Mouse (Mus musculus): ENCODE measurements around the gene Cep164.
"Not testable (repeated sequence)": the region's sequence is repeated elsewhere in the genome, so short reads cannot be mapped to it uniquely, and the experiment has no call there.

Cep164 gene

DNA sequence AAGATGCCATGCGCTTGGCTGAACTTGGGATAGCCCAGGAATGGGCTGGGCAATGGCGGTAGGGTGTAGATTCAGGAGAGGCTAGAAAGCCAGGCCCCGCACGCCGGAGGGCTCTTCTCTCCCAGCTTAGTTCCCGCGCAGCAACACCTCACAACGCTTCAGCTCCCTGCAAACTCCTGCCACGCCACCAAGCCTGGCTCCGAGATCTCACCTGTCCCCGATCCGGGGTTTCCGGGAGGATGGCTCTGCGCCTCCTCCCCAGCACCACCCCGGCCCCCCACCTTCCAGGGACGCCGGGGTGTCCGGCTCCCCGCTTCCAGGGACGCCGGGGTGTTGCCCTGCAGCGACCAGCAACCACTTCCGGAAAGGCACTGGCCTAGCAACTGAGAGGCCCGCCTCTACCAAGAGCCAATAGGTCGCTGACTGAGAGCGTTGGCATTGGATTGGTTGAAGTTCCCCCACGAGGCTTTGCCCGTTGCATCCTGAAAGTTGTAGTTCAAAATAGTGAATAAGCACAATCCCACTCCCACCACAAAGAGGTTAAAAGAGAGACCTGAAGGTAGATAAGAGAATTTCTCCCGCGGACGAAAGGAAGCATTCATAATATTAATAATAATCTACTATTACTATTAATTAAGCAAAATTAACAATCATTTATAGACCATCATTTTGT lies at the start of gene Cep164:
Gene Cep164, minus strand, starts transcription at position 401 of the 673 bp plus-strand sequence.
- CTCF ChIA-PET, result no interaction called here

DNA sequence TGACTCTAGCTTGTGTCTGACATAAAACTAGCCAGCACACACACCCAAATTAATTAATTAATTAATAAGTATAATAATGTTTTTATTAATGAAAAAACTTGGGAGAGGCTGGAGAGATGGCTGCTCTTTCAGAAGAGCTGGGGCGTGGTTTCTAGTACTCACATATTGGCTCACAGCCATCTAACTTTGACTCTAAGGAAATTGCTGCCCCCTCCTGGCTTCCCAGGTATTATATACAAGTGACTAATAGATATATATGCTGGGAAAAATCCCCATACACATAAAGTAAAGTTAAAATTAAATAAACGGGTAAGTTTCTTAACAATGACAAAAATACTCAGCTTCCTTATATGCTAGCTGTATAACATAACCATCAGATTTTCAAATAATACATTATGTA lies 49.4 kb upstream of the Cep164 start:
- CTCF ChIA-PET, result no interaction called here

DNA sequence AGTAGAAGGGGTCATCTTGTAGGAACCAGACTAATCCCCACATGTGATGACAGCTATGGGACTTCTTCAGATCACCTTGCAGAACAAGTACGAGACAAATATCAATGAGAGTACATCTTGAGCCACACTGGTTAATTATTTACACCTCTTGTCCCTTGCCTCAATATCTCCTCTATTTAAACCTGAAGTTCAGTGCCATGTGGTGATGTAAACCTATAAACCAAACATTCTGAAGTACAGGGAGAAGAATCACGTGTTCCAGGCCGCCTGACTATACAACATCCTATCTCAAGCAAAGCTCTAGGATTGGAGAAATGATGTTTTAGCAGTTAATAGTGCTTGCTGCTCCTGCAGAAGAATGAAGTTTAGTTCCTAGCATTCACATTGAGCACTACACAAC lies 41.8 kb upstream of the Cep164 start:
- CTCF ChIA-PET, result no interaction called here

DNA sequence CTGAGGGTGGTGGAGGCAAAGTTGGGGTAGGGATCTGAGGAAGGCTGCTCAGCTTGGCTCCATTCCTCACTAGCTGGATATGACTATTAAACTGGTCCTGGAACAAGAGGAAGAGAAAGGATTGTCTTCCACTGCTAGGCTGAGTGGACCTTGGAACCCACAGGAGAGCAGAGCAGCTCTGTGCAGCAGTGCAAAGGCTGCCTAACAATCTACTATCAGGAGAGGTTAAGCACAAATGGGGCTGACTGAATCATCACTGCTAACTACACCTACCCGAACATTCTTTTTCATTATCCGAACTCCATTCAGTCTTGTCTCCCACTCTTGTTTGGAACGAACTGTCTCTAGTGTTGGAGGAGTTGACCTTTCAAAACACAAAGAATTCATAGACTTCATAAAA lies 40.7 kb upstream of the Cep164 start:
- CTCF ChIA-PET, result no interaction called here

DNA sequence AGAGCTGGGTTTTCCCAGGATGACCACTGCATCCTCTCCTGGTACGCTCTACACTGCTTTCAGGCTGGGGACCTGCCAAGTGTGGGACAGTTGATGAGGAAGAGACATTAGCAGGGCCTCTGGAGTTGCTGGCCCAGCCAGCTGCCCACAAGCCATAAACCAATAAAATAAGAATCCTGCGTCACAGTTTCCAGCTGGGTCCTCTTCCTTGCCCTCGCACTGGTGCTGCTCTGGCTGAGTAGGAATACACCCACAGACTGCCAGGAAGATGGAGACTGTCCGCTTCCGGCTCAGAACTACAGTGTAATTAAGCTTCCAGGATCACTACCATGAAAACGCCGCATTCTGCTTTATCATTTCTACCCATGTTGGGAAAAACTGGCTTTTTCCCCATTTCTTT lies 33.3 kb upstream of the Cep164 start:
- CTCF ChIA-PET, result interaction anchor here (0.6 kb wide), 1 partner anchor 47 kb away, joined by 3 read pairs; no protein-coding TSS in a partner anchor

DNA sequence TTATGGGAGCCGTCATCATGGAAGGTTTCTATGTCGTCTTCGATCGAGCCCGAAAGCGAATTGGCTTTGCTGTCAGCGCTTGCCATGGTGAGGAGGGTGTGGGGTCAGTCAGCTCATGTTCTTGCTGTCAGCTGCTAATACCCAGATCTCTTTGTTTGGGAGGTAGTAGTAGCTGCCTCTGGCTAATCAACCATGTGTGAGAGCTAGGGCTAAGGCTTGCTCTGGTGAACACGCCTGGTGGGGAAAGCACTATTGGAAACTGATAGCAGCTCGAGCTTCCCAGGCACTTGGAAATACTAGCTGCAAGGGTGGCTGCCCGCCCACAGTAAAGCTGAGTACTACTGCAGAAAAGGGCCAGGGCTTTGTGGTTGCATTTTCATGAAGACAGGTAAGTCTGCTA lies 30.9 kb upstream of the Cep164 start:
- CTCF ChIA-PET, result no interaction called here

DNA sequence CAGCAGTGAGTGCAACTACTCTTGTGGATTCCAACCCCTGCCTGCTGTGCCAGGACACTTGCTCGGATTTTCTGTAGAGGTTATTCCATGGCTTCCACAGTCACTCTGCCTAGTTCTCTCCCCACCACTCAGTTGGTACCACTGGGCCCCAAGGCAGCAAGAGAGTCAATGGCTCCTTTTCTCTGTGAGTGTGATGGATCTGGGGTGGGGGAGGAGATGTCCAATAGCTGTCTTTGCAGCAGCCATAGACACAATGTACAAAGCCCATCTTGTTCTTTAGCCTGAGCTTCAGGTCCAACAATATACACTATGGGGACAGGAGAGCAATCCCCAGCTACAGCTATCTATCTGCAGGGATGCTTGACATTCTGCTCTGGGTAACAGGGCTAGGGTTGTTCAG lies 25.6 kb upstream of the Cep164 start:
- CTCF ChIA-PET, result no interaction called here

DNA sequence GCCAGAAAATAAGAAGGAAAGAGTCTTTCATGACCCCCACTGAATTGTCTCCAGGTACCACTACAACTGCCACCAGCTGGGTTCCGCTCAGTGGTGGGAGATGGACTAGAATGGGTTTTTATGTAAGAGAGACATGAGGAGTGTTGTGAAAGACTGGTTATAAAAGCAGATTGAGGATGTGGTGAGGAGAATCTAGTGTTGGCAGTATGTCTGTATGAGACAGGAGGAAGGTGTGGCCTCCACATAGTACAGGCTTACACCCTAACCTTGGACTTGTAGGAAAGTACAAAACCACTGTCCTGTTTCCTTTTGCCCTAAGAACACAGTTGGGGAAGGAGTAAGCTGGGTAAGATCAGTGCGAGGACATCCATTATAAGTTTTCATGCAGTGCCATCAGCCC lies 25.2 kb upstream of the Cep164 start:
- CTCF ChIA-PET, result no interaction called here

DNA sequence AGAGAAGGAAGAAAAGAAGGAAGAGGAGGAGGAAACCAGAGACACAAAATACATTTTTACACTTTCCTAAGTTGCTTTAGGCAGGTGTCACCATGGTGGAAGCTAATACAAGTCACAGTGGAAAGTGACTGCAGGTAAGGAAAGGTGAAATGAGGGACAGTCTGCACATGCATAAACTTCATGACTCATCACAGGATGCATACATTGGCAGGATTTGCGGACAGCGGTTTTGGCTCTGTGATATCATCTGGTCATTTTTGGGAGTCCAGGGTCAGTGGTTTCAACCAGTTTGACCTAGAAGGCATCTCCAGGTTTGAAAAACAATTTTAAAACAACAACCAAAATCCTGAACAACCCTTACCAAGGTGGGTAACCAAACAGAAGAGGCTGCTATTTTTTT lies 23.3 kb upstream of the Cep164 start:
- CTCF ChIA-PET, result no interaction called here

DNA sequence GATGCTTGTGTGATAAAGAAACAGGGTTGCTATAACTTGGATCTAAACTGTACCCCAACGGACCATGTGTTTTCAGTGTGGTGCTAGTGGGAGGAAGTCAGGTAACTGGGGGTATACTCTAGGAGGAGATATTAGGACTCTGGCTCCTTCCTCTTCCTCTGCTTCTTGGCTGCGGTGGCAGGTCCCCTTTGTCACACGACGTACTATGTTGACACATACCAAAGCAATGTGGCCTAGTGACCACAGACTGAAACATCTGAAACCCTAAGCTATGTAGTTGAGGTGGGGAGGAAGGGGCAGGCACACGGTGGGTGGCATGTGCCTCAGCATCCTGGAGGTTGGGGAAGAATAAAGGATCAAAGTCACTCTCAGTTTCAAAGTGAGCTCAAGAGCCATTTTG lies 22.8 kb upstream of the Cep164 start:
- CTCF ChIA-PET, result no interaction called here

DNA sequence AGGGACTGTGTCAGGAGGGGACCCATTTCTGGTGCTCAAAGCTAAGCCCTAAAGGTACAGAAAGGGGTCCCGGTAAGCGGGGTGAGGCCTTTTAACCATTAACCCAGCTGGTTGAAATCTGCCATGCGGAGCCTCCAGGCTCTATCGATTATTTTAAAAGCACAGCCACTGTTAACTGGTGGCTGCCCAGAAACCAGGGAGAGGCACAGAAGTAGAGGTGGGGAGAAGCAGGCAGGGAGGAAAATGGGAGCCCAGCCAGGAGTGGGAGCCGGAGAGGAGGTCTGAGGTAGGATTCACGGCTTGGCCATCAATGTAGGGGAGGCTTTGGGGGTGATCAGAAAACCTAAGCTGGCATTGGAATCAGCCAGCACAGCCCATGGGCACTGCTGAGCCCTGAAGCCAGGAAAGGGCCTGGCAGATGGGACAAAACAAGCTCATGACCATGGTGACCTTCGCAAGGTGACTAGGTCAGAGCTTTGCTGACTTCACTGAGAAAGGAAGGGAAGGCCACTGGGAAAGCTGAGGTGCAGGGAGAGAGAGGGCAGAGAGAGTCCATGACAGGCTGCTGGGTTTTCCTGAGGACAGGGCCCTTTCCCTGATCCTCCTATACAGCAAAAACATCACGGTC lies 22.2 kb upstream of the Cep164 start:
- CTCF ChIA-PET, result no interaction called here

DNA sequence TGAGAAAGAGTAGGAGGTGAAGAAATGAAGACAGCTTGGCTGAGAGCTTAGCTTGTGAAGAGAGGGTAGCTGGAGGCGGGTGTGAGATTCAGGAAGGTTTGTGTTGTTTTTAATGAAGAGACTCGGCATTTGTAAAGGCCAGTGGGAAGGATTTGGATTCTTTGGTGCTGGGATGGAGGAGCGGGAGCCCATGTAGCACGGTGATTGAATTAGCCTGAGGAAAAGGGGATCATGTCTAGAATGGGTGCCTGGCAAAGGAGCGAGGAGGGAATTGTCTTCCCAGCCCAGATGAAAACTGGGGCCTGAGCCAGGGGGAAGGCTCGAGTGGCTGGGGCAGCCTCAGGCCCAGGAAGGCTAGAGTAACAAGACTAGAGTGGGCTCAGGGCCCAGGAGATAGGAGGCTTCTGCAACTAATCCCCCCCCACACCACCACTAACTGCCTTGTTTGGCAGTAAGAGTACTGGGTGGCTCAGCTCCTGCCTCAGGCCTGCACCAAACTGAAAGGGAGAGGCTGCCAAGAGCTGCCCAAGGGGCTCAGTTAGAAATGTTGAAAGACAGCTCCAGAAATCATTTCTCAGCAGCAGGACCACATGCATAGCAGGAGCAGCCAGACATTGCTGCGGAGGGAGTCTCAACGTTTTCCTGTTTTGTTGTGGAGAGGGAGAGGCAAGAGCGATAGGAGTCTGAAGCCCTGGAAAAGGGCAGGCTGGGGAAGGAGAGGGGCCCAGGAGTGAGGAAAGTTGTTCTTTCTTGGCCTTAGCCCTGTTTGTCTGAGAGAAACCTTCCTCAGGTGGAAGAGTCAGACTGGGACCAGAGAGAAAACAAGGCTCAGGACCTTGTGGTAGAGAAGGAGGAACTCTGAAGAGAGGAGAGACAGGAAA lies 21.3 kb upstream of the Cep164 start:
- CTCF ChIA-PET, result no interaction called here

DNA sequence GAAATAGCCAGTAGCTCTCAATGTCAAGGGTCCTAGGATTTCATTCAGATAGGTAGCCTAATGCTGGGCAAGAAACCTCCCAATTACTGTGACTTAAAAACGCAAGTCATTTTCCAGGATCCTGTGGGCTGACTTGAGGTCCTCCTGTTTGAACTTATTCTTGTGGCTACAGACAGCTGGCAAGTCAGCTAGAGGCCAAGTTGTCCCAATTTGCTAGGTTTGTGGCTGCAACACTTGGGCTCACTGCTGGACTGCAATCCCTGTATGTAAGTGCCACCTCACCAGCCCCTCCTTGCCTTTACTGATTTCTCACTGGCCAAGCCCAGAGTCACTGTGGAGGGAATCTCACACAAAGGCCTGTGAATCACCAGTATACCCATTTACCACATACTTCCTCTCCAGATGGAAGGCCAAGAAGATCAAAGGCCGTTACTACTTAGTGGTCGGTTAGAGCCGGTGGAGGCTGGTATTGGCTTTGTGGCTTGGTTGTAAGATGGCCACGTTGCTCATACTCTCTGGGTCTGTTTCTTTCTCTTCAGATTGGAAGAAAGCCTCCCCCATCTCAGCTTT lies 18.5 kb upstream of the Cep164 start:
- CTCF ChIA-PET, result interaction anchor here (0.5 kb wide), 1 partner anchor 549 kb away, joined by 3 read pairs; no protein-coding TSS in a partner anchor

DNA sequence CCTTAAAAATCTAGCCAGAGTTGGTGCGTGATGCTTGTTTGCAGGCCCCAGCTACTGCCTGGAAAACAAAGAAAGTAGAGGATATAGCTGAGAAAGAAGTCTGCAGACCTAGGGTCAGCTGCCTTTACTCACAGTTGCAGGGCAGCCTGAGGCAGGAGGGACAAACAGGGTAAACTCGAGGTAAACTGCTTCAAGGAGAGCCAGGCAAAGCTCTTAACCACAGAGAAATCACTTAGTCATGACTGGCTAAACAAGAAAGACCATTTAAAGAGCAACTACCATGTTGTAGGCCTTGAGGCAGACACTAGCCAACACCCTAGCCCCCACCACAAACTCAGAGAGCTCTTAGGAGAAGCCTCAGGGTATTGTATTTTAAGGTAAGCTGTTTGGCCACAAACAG lies 17.7 kb upstream of the Cep164 start:
- CTCF ChIA-PET, result not testable (repeated sequence)

DNA sequence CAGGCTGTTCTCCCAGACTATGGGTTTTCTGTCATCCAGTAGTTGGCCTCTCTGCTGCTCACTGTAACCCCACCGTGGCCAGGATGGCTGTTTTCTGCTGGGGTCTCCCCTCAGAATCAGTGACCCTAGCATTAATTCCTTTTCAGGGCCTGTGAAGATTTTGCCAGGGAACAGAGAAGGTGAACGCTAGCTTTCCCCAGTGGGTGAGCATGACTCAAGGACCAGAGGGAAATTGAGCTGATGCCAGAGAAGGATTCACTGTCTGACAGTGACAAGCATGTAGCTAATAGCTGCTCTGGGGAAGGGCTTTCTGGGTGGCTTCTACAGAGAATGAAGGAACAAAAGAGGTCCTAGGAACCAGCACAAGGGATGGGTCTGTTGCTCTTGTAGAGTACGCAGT lies 17.1 kb upstream of the Cep164 start:
- CTCF ChIA-PET, result no interaction called here

DNA sequence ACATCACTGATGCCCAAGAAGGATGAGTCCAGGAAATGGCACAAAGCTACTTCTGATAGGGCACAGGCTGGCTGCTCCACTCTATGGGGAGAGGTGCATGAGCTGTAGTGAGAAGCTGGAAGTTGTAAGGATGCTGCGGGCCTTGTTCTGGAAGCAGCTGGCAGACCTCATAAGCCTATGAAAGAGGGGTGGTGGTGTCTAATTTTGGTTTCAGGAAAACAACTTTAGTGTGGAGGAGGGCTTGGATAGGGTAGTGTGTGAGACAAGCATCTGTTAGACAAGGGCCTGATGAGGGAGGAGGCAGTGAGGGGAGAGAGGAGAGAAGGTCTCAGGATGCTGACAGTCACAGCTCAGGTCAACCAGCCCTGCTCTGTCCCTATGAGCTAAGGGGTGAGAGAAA lies 15.3 kb upstream of the Cep164 start:
- CTCF ChIA-PET, result no interaction called here

DNA sequence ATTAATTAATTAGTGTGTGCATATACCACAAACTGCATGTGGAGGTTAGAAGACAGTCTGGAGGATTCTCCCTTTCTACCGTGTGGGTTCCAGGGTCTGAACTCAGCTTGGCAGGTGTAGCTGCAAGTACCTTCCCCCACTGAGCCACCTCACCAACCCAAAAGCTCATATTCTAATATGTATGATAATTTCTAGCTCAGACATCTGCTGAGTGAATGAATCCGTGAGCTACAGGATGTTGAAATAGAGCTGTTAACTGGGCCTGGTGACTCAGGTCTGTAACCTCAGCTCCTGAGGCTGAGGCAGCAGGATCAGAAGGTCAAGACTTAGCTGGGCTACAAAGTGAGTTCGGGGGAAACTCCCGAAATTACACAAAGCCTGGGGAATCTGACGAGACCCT lies 14.5 kb upstream of the Cep164 start:
- CTCF ChIA-PET, result no interaction called here

DNA sequence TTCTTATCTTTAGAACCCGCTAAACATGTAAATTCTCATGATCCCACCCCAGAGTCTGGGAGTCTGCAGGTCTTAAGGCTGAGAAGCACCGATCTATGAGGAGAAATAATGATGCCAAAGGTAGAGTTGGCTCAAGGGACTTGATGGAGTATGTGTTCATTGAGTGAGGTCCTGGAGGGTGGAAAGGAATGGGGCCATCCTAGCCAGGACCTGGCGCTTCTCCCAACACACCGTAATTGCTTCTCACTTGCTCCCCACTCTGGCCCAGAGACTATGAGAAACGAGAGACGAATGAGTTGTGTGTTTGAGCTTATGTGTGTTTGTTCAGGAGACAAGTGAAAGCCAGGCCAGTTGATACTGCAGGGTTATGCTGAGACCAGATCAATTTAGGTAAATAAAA lies 13.0 kb upstream of the Cep164 start:
- CTCF ChIA-PET, result no interaction called here

DNA sequence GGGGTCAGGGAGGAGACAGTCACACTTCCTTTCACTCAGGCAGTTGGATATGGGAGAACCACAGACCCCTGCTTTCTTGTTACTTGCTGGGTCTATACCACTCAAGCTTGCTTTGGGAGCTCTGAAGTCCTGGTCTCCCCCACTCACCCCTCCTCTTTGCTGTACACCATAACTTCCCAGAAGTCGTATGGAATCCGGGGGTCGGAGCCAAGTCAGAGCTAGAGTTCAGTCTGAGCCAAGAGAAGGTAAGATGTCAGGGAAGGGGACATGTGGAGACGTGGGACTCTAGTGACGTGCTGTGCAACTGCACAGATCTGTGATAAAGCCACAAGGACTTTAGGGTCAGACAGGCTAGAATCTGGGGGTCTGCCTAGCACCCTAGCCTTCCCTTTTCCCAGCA lies 11.8 kb upstream of the Cep164 start:
- CTCF ChIA-PET, result interaction anchor here (0.7 kb wide), 1 partner anchor 349 kb away, joined by 3 read pairs; no protein-coding TSS in a partner anchor

DNA sequence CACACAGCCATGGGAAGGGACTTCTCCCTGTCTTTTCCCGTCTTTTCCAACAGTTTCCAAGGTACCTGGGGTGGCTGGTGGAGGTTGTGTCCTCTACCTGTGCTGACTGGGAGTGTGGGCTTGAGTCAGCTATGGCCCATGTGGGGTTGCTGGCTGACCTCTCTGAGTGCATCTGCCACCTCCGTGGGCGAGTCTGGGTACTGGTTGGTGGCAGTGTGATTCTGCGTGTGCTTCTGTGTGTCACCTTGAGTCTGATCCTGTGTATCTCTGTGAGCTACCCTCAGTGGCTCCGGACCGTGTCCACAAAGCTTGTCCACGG lies 11.4 kb upstream of the Cep164 start:
- CTCF ChIA-PET, result interaction anchor here (0.5 to 0.7 kb wide), 2 partner anchors 322 to 349 kb away, joined by 3 read pairs; no protein-coding TSS in a partner anchor

DNA sequence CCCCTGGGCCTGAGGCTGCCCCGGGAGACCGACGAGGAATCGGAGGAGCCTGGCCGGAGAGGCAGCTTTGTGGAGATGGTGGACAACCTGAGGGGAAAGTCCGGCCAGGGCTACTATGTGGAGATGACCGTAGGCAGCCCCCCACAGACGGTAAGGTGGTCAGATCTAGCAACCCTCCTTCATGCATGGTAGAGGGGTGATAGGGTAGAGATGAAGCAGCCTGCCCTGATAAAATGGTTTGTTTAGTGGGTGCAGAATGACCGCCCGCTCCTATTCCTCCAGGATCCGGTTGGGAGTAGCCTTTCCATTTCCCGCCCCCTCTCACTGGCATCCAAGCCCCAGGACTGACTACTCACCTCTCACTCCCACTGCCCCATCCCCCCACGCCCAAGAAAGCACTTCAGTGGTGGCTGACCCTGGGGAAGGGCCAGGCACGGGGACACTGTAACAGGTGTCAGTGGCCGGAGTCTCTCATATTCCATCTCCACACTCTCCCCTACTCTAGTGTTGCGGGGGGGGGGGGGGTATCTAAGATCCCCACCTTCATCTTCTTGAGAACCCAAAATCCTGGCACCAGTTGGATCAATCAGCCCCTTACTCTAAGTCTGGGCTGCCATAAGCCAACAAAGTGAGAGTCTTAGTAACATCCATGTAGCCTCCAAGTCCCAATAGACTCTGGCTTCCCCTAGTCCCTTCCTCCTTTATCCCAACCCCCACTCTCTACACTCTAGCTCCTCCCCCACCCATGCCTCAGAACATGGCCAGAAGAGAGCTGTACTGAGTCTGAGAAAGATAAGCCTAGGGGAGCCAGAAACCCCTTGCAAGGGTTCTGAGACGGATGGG lies 10.9 kb upstream of the Cep164 start:
- CTCF ChIA-PET, result interaction anchor here (0.5 kb wide), 1 partner anchor 322 kb away, joined by 3 read pairs; no protein-coding TSS in a partner anchor

All from spleen, embryonic (tissue).